Mouse (Mus musculus): ENCODE measurements around the gene Srf. TPM values are rescaled to one million over a fixed set of nuclear protein-coding genes. Genes with fewer than 3 reads are reported as not detected.

The Srf gene
- total and polyA plus RNA-seq, 2 experiments from 2014 or later: 3.8 to 67.0 TPM

DNA sequence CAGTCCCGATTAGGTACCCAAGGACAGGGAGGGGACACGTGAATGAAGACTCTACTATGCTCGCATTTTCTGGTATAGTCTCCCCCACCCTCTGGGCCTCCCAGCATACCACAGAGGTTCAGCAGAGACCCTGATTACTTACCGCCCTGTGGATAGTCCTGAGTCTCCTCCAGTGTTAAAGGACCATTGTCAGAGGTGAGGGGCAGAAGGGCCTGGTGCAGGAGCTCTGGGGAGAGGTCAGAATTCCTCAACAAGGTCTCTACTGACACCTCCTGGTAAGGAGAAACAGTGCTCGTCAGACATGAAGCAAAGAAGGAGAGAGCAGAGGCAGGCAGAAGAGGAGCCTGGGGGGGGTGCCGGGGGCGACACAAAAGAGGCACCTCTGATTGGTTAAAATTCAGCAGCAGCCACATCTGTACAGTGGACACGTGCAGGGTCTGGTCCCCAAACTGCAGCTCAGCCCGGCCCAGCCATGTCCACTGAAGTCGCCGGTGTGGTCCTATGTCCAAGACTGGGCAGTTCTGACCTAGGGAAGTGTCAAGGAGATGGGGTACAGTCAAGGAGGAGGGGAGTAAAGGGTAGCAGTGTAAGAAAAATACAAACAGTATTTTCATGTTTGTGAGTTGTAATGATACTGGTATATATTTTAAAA, 44.8 kb downstream of the Srf start:
- peaks cover 15% of the 10 kb centered on the region for H3K36me3 ChIP-seq (ENCODE audit: insufficient read depth, low read length)
- no peaks in the 10 kb centered on the region for H3K4me1 ChIP-seq (ENCODE audit: insufficient read depth, low read length)
- no peak overlapping the region for H3K9ac ChIP-seq (replicated peaks; ENCODE audit: low read length)
- peak; percentile 65 for TF ChIP-seq CTCF (IDR thresholded peaks at IDR 0.05; ENCODE audit: low read depth)
- H3K4me3 ChIP-seq (ENCODE audit: low read length): no peak overlapping the region
- DNase-seq (ENCODE audit: low spot score) (peak; percentile 49), ATAC-seq (peak; percentile 57)
- no peak overlapping the region for H3K27ac ChIP-seq
- no peak overlapping the region for H3K4me2 ChIP-seq (ENCODE audit: low read depth, low read length)
- no peaks in the 10 kb centered on the region for H3K27me3 ChIP-seq (ENCODE audit: insufficient read depth, low read length)
- H3K9me3 ChIP-seq (ENCODE audit: low read length): no peaks in the 10 kb centered on the region
- WGBS: 58% methylated on average over 11 of the region's 11 CpGs

DNA sequence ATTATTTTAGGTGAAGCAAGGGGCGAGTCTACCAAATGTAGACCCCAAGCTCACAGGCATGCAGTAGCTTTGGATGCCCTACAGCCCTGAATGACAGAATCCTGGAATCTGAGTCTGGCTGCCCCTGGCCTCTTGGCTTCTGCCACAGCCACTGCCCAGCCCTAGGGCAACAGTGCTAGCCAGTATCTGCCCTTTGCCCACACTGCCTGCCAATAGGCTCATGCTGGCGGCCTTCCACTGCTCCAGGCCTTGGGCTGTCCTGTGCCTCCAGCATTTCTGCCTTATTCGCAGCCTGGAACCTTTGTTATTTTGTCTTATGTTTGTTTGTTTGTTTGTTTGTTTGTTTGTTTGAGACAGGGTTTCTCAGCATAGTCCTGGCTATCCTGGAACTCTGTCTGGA, 50.4 kb downstream of the Srf start:
- 85% methylated on average over 3 of the region's 3 CpGs for WGBS
- no peak for ATAC-seq
- no peak for TF ChIP-seq CTCF (IDR thresholded peaks at IDR 0.05; ENCODE audit: low read depth)
- Histone ChIP-seq H3K4me1 (ENCODE audit: insufficient read depth, low read length) (no peaks in the 10 kb centered on the region), H3K9ac (replicated peaks; ENCODE audit: low read length) (no peak overlapping the region), H3K4me2 (ENCODE audit: low read depth, low read length) (no peak overlapping the region), H3K4me3 (ENCODE audit: low read length) (no peak overlapping the region), H3K9me3 (ENCODE audit: low read length) (no peaks in the 10 kb centered on the region), H3K27me3 (ENCODE audit: insufficient read depth, low read length) (no peaks in the 10 kb centered on the region), H3K36me3 (ENCODE audit: insufficient read depth, low read length) (peaks cover 16% of the 10 kb centered on the region), H3K27ac (no peak overlapping the region)
- no peak for DNase-seq (ENCODE audit: low spot score)

DNA sequence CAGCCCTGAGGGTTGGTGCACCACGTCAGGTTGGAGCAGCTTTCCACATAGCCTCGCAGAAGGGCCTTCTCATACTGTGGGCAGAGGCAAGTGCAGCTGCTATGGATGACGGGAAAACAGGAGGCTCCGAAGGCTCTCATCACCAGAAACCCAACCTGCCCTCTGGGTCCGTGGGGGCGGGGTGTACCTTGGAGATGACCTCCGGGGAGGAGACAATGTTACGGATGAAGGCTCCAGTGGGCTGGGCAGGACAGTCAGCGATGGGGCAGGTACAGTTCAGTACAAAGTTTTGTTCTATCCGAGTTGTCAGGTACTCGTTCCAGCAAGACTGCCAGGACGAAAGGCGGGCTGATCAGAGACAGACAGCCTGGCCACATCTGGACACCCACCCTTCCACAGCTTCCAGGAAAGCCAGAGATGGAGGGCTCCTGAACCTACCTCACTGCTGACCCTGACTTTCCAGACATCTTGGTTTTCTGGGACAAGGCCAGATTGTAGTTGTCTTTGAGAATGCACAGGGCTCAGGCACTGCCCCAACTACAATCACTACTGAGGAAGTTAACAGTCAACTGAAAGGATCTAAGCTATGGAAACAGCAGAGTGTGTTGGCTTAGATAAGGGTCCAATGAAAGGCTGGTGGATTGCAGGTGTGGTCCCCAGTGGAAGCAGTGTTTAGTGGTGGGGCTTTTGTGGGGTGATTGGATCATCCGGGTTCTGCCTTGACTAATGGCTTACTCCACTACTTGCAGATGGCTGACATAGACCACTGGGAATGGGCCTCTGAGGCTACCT, 51.9 kb downstream of the Srf start:
- Histone ChIP-seq H3K4me3 (ENCODE audit: low read length) (no peak overlapping the region), H3K4me2 (ENCODE audit: low read depth, low read length) (no peak overlapping the region), H3K36me3 (ENCODE audit: insufficient read depth, low read length) (peaks cover 14% of the 10 kb centered on the region), H3K4me1 (ENCODE audit: insufficient read depth, low read length) (no peaks in the 10 kb centered on the region), H3K9me3 (ENCODE audit: low read length) (no peaks in the 10 kb centered on the region), H3K27ac (no peak overlapping the region), H3K27me3 (ENCODE audit: insufficient read depth, low read length) (no peaks in the 10 kb centered on the region), H3K9ac (replicated peaks; ENCODE audit: low read length) (no peak overlapping the region)
- no peak for TF ChIP-seq CTCF (IDR thresholded peaks at IDR 0.05; ENCODE audit: low read depth)
- 76% methylated on average over 14 of the region's 14 CpGs for WGBS
- DNase-seq (ENCODE audit: low spot score): no peak
- no peak for ATAC-seq

DNA sequence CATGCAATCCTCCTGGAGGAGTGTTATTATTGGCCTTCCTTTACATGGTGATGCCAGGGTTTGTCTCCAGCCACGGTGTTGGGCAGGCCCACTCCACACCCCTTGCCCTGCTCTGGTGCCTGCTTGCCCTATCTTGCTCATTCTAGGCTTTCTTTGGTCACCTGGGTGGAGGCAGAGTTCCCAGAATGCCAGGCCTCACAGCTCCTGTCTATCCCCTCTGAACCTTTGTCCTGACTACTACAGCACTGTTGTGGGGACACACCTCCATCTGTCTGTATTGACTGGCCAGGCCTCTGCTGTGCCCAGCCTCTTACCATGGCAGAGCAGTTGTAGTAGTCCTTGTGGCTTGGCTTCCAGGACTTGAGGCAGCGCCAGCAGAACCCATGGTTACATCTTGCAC, 53.2 kb downstream of the Srf start:
- H3K4me2 ChIP-seq (ENCODE audit: low read depth, low read length): no peak overlapping the region
- no peaks in the 10 kb centered on the region for H3K27me3 ChIP-seq (ENCODE audit: insufficient read depth, low read length)
- DNase-seq (ENCODE audit: low spot score) (no peak), ATAC-seq (no peak)
- WGBS: 94% methylated on average over 2 of the region's 2 CpGs
- no peak overlapping the region for H3K4me3 ChIP-seq (ENCODE audit: low read length)
- no peak for TF ChIP-seq CTCF (IDR thresholded peaks at IDR 0.05; ENCODE audit: low read depth)
- H3K4me1 ChIP-seq (ENCODE audit: insufficient read depth, low read length): no peaks in the 10 kb centered on the region
- H3K36me3 ChIP-seq (ENCODE audit: insufficient read depth, low read length): peaks cover 6% of the 10 kb centered on the region; the same call in 1 of the 2 replicates
- no peak overlapping the region for H3K9ac ChIP-seq (replicated peaks; ENCODE audit: low read length)
- no peaks in the 10 kb centered on the region for H3K9me3 ChIP-seq (ENCODE audit: low read length)
- H3K27ac ChIP-seq: no peak overlapping the region

Small RNA genes lying within 50 kb of the gene (microRNA-seq; reads per million reads assigned to microRNA genes)
- 0 to 0.35 reads per million in 2 experiments for gene Mir6976

Other genes starting within 250 kb of the Srf start
- gene Abcc10, start 227.8 kb downstream of the Srf start, total RNA-seq (2014; rRNA removed): 12.8 and 16.4 TPM in 2 replicates
- gene Abcc10, start 227.8 kb downstream of the Srf start, polyA plus RNA-seq (2015; fragmentation: Nextera tagmentation; extraction: Ambion mirVana): 6.6 and 7.3 TPM in 2 replicates
- gene Zfp318, start 172.4 kb downstream of the Srf start, total RNA-seq (2014; rRNA removed): 20.1 and 24.5 TPM in 2 replicates
- 22.9 and 23.2 TPM in 2 replicates for gene Zfp318, start 172.4 kb downstream of the Srf start, polyA plus RNA-seq (2015; fragmentation: Nextera tagmentation; extraction: Ambion mirVana)
- 1.4 and 4.0 TPM in 2 replicates for gene Crip3, start 127.2 kb downstream of the Srf start, total RNA-seq (2014; rRNA removed)
- 1.6 and 1.7 TPM in 2 replicates for gene Crip3, start 127.2 kb downstream of the Srf start, polyA plus RNA-seq (2015; fragmentation: Nextera tagmentation; extraction: Ambion mirVana)
- not detected in 2 replicates for gene Slc22a7, start 117.7 kb downstream of the Srf start, total RNA-seq (2014; rRNA removed)
- 0.13 TPM in 1 of 2 replicates, not detected in the other for gene Slc22a7, start 117.7 kb downstream of the Srf start, polyA plus RNA-seq (2015; fragmentation: Nextera tagmentation; extraction: Ambion mirVana)
- gene Ttbk1, start 68.5 kb downstream of the Srf start, total RNA-seq (2014; rRNA removed): 46.5 and 53.4 TPM in 2 replicates
- 6.3 and 6.5 TPM in 2 replicates for gene Ttbk1, start 68.5 kb downstream of the Srf start, polyA plus RNA-seq (2015; fragmentation: Nextera tagmentation; extraction: Ambion mirVana)
- 8.9 and 9.9 TPM in 2 replicates for gene Dnph1, start 59.5 kb downstream of the Srf start, total RNA-seq (2014; rRNA removed)
- 19.2 and 23.4 TPM in 2 replicates for gene Dnph1, start 59.5 kb downstream of the Srf start, polyA plus RNA-seq (2015; fragmentation: Nextera tagmentation; extraction: Ambion mirVana)
- 55.3 and 58.2 TPM in 2 replicates for gene Cul9, start 9.8 kb downstream of the Srf start, total RNA-seq (2014; rRNA removed)
- 12.2 and 14.4 TPM in 2 replicates for gene Cul9, start 9.8 kb downstream of the Srf start, polyA plus RNA-seq (2015; fragmentation: Nextera tagmentation; extraction: Ambion mirVana)
- gene Ptk7, start 73.3 kb upstream of the Srf start, total RNA-seq (2014; rRNA removed): 77.6 and 79.3 TPM in 2 replicates
- gene Ptk7, start 73.3 kb upstream of the Srf start, polyA plus RNA-seq (2015; fragmentation: Nextera tagmentation; extraction: Ambion mirVana): 24.5 and 25.1 TPM in 2 replicates
- gene Klc4, start 89.8 kb upstream of the Srf start, total RNA-seq (2014; rRNA removed): 25.1 and 32.1 TPM in 2 replicates
- 23.0 and 24.0 TPM in 2 replicates for gene Klc4, start 89.8 kb upstream of the Srf start, polyA plus RNA-seq (2015; fragmentation: Nextera tagmentation; extraction: Ambion mirVana)
- gene Mrpl2, start 90.1 kb upstream of the Srf start, total RNA-seq (2014; rRNA removed): 55.4 and 67.2 TPM in 2 replicates
- 90.2 and 95.5 TPM in 2 replicates for gene Mrpl2, start 90.1 kb upstream of the Srf start, polyA plus RNA-seq (2015; fragmentation: Nextera tagmentation; extraction: Ambion mirVana)
- gene Cul7, start 94.2 kb upstream of the Srf start, total RNA-seq (2014; rRNA removed): 92.2 and 108 TPM in 2 replicates
- 24.9 and 26.8 TPM in 2 replicates for gene Cul7, start 94.2 kb upstream of the Srf start, polyA plus RNA-seq (2015; fragmentation: Nextera tagmentation; extraction: Ambion mirVana)
- 26.6 and 32.7 TPM in 2 replicates for gene Rrp36, start 118.2 kb upstream of the Srf start, total RNA-seq (2014; rRNA removed)
- gene Rrp36, start 118.2 kb upstream of the Srf start, polyA plus RNA-seq (2015; fragmentation: Nextera tagmentation; extraction: Ambion mirVana): 56.5 and 59.1 TPM in 2 replicates
- 135 and 146 TPM in 2 replicates for gene Mea1, start 122.6 kb upstream of the Srf start, total RNA-seq (2014; rRNA removed)
- 312 and 325 TPM in 2 replicates for gene Mea1, start 122.6 kb upstream of the Srf start, polyA plus RNA-seq (2015; fragmentation: Nextera tagmentation; extraction: Ambion mirVana)
- gene Klhdc3, start 124.7 kb upstream of the Srf start, total RNA-seq (2014; rRNA removed): 91.5 and 98.3 TPM in 2 replicates
- 172 and 179 TPM in 2 replicates for gene Klhdc3, start 124.7 kb upstream of the Srf start, polyA plus RNA-seq (2015; fragmentation: Nextera tagmentation; extraction: Ambion mirVana)
- gene Ppp2r5d, start 148.9 kb upstream of the Srf start, total RNA-seq (2014; rRNA removed): 103 and 129 TPM in 2 replicates
- 79.4 and 89.6 TPM in 2 replicates for gene Ppp2r5d, start 148.9 kb upstream of the Srf start, polyA plus RNA-seq (2015; fragmentation: Nextera tagmentation; extraction: Ambion mirVana)
- 41.7 and 51.5 TPM in 2 replicates for gene Pex6, start 155.3 kb upstream of the Srf start, total RNA-seq (2014; rRNA removed)
- 18.1 and 18.8 TPM in 2 replicates for gene Pex6, start 155.3 kb upstream of the Srf start, polyA plus RNA-seq (2015; fragmentation: Nextera tagmentation; extraction: Ambion mirVana)
- gene Gnmt, start 173.0 kb upstream of the Srf start, total RNA-seq (2014; rRNA removed): 0.25 and 1.2 TPM in 2 replicates
- gene Gnmt, start 173.0 kb upstream of the Srf start, polyA plus RNA-seq (2015; fragmentation: Nextera tagmentation; extraction: Ambion mirVana): 5.6 and 6.4 TPM in 2 replicates
- gene Cnpy3, start 196.0 kb upstream of the Srf start, total RNA-seq (2014; rRNA removed): 79.1 and 88.9 TPM in 2 replicates
- 70.9 and 72.4 TPM in 2 replicates for gene Cnpy3, start 196.0 kb upstream of the Srf start, polyA plus RNA-seq (2015; fragmentation: Nextera tagmentation; extraction: Ambion mirVana)
- gene Ptcra, start 207.5 kb upstream of the Srf start, total RNA-seq (2014; rRNA removed): not detected in 2 replicates
- 0.11 and 0.42 TPM in 2 replicates for gene Ptcra, start 207.5 kb upstream of the Srf start, polyA plus RNA-seq (2015; fragmentation: Nextera tagmentation; extraction: Ambion mirVana)
- gene 2310039H08Rik, start 216.5 kb upstream of the Srf start, total RNA-seq (2014; rRNA removed): 44.9 and 46.4 TPM in 2 replicates
- gene 2310039H08Rik, start 216.5 kb upstream of the Srf start, polyA plus RNA-seq (2015; fragmentation: Nextera tagmentation; extraction: Ambion mirVana): 64.7 TPM in 2 replicates
- gene Rpl7l1, start 226.5 kb upstream of the Srf start, total RNA-seq (2014; rRNA removed): 39.4 and 39.8 TPM in 2 replicates
- 72.1 and 80.0 TPM in 2 replicates for gene Rpl7l1, start 226.5 kb upstream of the Srf start, polyA plus RNA-seq (2015; fragmentation: Nextera tagmentation; extraction: Ambion mirVana)